Mouse (Mus musculus): ENCODE measurements around the gene Lrrc75b.

- no peak for TF ChIP-seq POLR2A (IDR thresholded peaks at IDR 0.05; ENCODE audit: extremely low read depth, insufficient read depth, low read length)
- no peak for TF ChIP-seq CTCF (IDR thresholded peaks at IDR 0.05; ENCODE audit: extremely low read depth, insufficient read depth, low read length)
Observed at GRCm38 (mm10) chr10:75510446-75510845, 49.7 kb downstream of the Lrrc75b start.
